Comparison of ENCODE assay signal across 8 mouse cellular contexts in the genomic region with DNA sequence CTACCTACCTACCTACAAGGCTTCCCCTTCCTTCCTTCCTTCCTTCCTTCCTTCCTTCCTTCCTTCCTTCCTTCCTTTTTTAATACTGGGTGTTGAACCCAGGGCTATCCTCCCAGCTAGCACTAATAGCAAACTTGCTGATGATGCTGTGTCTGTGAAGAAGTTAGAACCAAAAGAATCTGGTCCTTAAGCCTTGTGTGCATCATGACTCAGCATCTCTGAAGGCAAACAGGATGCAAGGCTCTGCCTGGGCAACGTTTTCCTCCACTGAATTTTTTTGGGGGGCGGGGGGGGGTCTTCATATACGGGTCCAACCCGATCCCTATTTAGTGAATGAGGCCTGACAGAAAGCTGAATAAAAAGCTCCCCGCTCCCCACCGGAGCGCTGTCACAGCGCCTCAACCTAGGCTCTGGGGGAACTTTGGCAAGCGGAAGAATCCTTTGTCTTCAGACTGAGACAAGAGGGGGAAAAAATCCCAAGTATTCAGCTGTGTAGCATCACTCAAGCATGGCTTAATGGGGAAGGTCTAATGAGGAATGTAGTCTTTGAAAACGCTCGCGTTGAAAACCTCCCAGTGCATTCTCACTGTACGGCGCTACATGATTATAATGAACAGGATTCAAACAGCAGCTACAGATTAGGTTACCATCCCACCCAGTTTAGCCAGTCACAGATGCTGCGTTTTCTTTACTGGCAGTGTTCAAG. TPM values are rescaled to one million over a fixed set of nuclear protein-coding genes. Genes with fewer than 3 reads are reported as not detected.
DNase-seq lines count a peak whose midpoint lies in the region; ATAC-seq and TF ChIP-seq lines count a peak whose summit lies in the region.

No protein-coding gene starts in this region.

- no peaks in the 10 kb centered on the region for H3K36me3 ChIP-seq in kidney, embryonic 16.5 days (ENCODE audit: insufficient read depth, low read length)
- H3K36me3 ChIP-seq in embryonic facial prominence, embryonic 11.5 days (replicated peaks; ENCODE audit: control insufficient read depth, insufficient read depth, low read depth, low read length) = no peaks in the 10 kb centered on the region
- no peaks in the 10 kb centered on the region for H3K36me3 ChIP-seq in intestine, embryonic 15.5 days
- no peaks in the 10 kb centered on the region for H3K36me3 ChIP-seq in neural tube, embryonic 15.5 days

- peak overlapping the region; percentile 32 for H3K4me3 ChIP-seq in kidney, embryonic 16.5 days (ENCODE audit: low read length)
- H3K4me3 ChIP-seq in embryonic facial prominence, embryonic 11.5 days (ENCODE audit: low read depth, low read length) = peak overlapping the region; percentile 17; the same call in 1 of the 2 replicates
- H3K4me3 ChIP-seq in intestine, embryonic 15.5 days (replicated peaks) = no peak overlapping the region; the same call in 1 of the 2 replicates
- peak overlapping the region; percentile 35 for H3K4me3 ChIP-seq in neural tube, embryonic 15.5 days (replicated peaks)
- H3K4me3 ChIP-seq in cerebellum, adult 2 months (replicated peaks; ENCODE audit: insufficient read depth, low read depth, low read length) = no peak overlapping the region
- no peak overlapping the region for H3K4me3 ChIP-seq in lung, adult 2 months (replicated peaks; ENCODE audit: extremely low read depth, low read depth, low read length)

- no peaks in the 10 kb centered on the region for H3K9me3 ChIP-seq in kidney, embryonic 16.5 days (ENCODE audit: low read length)
- H3K9me3 ChIP-seq in embryonic facial prominence, embryonic 11.5 days (replicated peaks; ENCODE audit: control insufficient read depth, low read length) = no peaks in the 10 kb centered on the region
- H3K9me3 ChIP-seq in intestine, embryonic 15.5 days = no peaks in the 10 kb centered on the region
- no peaks in the 10 kb centered on the region for H3K9me3 ChIP-seq in neural tube, embryonic 15.5 days (replicated peaks)

- WGBS in kidney, embryonic 16.5 days = 4% methylated on average over 15 of the region's 15 CpGs
- 1% methylated on average over 15 of the region's 15 CpGs for WGBS in embryonic facial prominence, embryonic 11.5 days
- WGBS in intestine, embryonic 15.5 days = 8% methylated on average over 15 of the region's 15 CpGs
- under 1% methylated on average over 15 of the region's 15 CpGs for WGBS in neural tube, embryonic 15.5 days
- 10% methylated on average over 15 of the region's 15 CpGs for WGBS in cerebellum, adult 2 months
- 10% methylated on average over 15 of the region's 15 CpGs for WGBS in lung, adult 2 months

- peak overlapping the region; percentile 37; the same call in 1 of the 2 replicates for H3K9ac ChIP-seq in kidney, embryonic 16.5 days (replicated peaks; ENCODE audit: low read length)
- H3K9ac ChIP-seq in embryonic facial prominence, embryonic 11.5 days (replicated peaks; ENCODE audit: low read length) = peak overlapping the region; percentile 39
- H3K9ac ChIP-seq in intestine, embryonic 15.5 days = 0 out of 2 replicates have a peak overlapping the region, but pooled peaks have one; percentile 3
- H3K9ac ChIP-seq in neural tube, embryonic 15.5 days (replicated peaks) = peak overlapping the region; percentile 33

- H3K27ac ChIP-seq in kidney, embryonic 16.5 days (ENCODE audit: low read length) = 0 out of 2 replicates have a peak overlapping the region, but pooled peaks have one; percentile 27
- no peak overlapping the region for H3K27ac ChIP-seq in embryonic facial prominence, embryonic 11.5 days (replicated peaks; ENCODE audit: low read depth, low read length)
- H3K27ac ChIP-seq in intestine, embryonic 15.5 days = no peak overlapping the region
- H3K27ac ChIP-seq in neural tube, embryonic 15.5 days (replicated peaks) = peak overlapping the region; percentile 71
- no peak overlapping the region for H3K27ac ChIP-seq in cerebellum, adult 2 months (ENCODE audit: insufficient read depth, low read length)

- ATAC-seq in kidney, embryonic 16.5 days (ENCODE audit: low FRiP score, low TSS enrichment) = peak; percentile 64; the same call in 1 of the 2 replicates
- peak; percentile 74 for ATAC-seq in embryonic facial prominence, embryonic 11.5 days (replicated peaks; ENCODE audit: insufficient number of reproducible peaks, low FRiP score, low TSS enrichment, low read depth)
- peak; percentile 47; the same call in 1 of the 2 replicates for ATAC-seq in intestine, embryonic 15.5 days
- ATAC-seq in neural tube, embryonic 15.5 days (ENCODE audit: low FRiP score) = peak; percentile 71

- H3K27me3 ChIP-seq in kidney, embryonic 16.5 days (ENCODE audit: insufficient read depth, low read length) = no peaks in the 10 kb centered on the region
- no peaks in the 10 kb centered on the region for H3K27me3 ChIP-seq in embryonic facial prominence, embryonic 11.5 days (ENCODE audit: control insufficient read depth, insufficient read depth, low read length)
- H3K27me3 ChIP-seq in intestine, embryonic 15.5 days (replicated peaks) = no peaks in the 10 kb centered on the region
- H3K27me3 ChIP-seq in neural tube, embryonic 15.5 days (replicated peaks) = no peaks in the 10 kb centered on the region
- H3K27me3 ChIP-seq in cerebellum, adult 2 months (ENCODE audit: control insufficient read depth, insufficient read depth, low read length) = no peaks in the 10 kb centered on the region; the same call in 1 of the 2 replicates

- no peak for TF ChIP-seq CTCF in cerebellum, adult 2 months (IDR thresholded peaks at IDR 0.05; ENCODE audit: borderline replicate concordance, insufficient read depth, low read depth, low read length)
- no peak for TF ChIP-seq CTCF in lung, adult 2 months (IDR thresholded peaks at IDR 0.05; ENCODE audit: insufficient read depth, low read length)

- TF ChIP-seq POLR2A in cerebellum, adult 2 months (IDR thresholded peaks at IDR 0.05; ENCODE audit: borderline replicate concordance, insufficient read depth, low read length) = no peak
- TF ChIP-seq POLR2A in lung, adult 2 months (IDR thresholded peaks at IDR 0.05; ENCODE audit: borderline replicate concordance, extremely low read depth, low read depth, low read length) = no peak

- H3K4me1 ChIP-seq in kidney, embryonic 16.5 days (ENCODE audit: insufficient read depth, low read length) = peaks cover 15% of the 10 kb centered on the region
- H3K4me1 ChIP-seq in embryonic facial prominence, embryonic 11.5 days (ENCODE audit: control insufficient read depth, insufficient read depth, low read length) = no peaks in the 10 kb centered on the region
- peaks cover 13% of the 10 kb centered on the region; the same call in 1 of the 2 replicates for H3K4me1 ChIP-seq in intestine, embryonic 15.5 days (replicated peaks)
- peaks cover 18% of the 10 kb centered on the region for H3K4me1 ChIP-seq in neural tube, embryonic 15.5 days
- H3K4me1 ChIP-seq in cerebellum, adult 2 months (ENCODE audit: control insufficient read depth, insufficient read depth, low read length) = no peaks in the 10 kb centered on the region
- peaks cover 3% of the 10 kb centered on the region for H3K4me1 ChIP-seq in lung, adult 2 months (ENCODE audit: control insufficient read depth, insufficient read depth, low read length)

- DNase-seq in kidney, adult 9 months = no peak
- peak; percentile 74 for DNase-seq in embryonic facial prominence, embryonic 11.5 days (ENCODE audit: low spot score)
- DNase-seq in cerebellum, adult 2 months = no peak
- no peak for DNase-seq in lung, adult 2 months
- DNase-seq in cerebellum, postnatal 14 days = no peak

- peak overlapping the region; percentile 56 for H3K4me2 ChIP-seq in kidney, embryonic 16.5 days (replicated peaks; ENCODE audit: low read depth, low read length)
- peak overlapping the region; percentile 46 for H3K4me2 ChIP-seq in embryonic facial prominence, embryonic 11.5 days (ENCODE audit: low read depth, low read length)
- H3K4me2 ChIP-seq in intestine, embryonic 15.5 days (replicated peaks) = peak overlapping the region; percentile 33
- peak overlapping the region; percentile 59 for H3K4me2 ChIP-seq in neural tube, embryonic 15.5 days

RNA-seq across cellular contexts. Expression of a gene that starts 15.0 kb away (rescaled TPM):
- polyA plus RNA-seq in kidney, embryonic 16.5 days (2015; fragmentation: Nextera tagmentation; extraction: Ambion mirVana) = 8.1 and 8.3 TPM in 2 replicates
- polyA plus RNA-seq in embryonic facial prominence, embryonic 11.5 days (2014; fragmentation: Nextera tagmentation; extraction: Ambion mirVana) = 2.2 and 4.5 TPM in 2 replicates
- polyA plus RNA-seq in intestine, embryonic 15.5 days (2015; fragmentation: Nextera tagmentation; extraction: Ambion mirVana) = 8.1 and 10.3 TPM in 2 replicates
- 1.8 and 2.3 TPM in 2 replicates for polyA plus RNA-seq in neural tube, embryonic 15.5 days (2015; fragmentation: Nextera tagmentation; extraction: Ambion mirVana)
- 4.4 and 4.6 TPM in 2 replicates for polyA plus RNA-seq in cerebellum, adult 2 months (2012; rRNA removed)
- polyA plus RNA-seq in lung, adult 2 months (2012; rRNA removed) = 63.6 and 70.0 TPM in 2 replicates

RNA-seq across cellular contexts. Expression of a gene that starts 23.2 kb away (rescaled TPM):
- polyA plus RNA-seq in kidney, embryonic 16.5 days (2015; fragmentation: Nextera tagmentation; extraction: Ambion mirVana) = 1.0 and 1.1 TPM in 2 replicates
- 0.33 and 0.72 TPM in 2 replicates for polyA plus RNA-seq in embryonic facial prominence, embryonic 11.5 days (2014; fragmentation: Nextera tagmentation; extraction: Ambion mirVana)
- 0.91 and 1.1 TPM in 2 replicates for polyA plus RNA-seq in intestine, embryonic 15.5 days (2015; fragmentation: Nextera tagmentation; extraction: Ambion mirVana)
- 0.31 and 0.54 TPM in 2 replicates for polyA plus RNA-seq in neural tube, embryonic 15.5 days (2015; fragmentation: Nextera tagmentation; extraction: Ambion mirVana)
- polyA plus RNA-seq in cerebellum, adult 2 months (2012; rRNA removed) = 0.13 and 0.16 TPM in 2 replicates
- polyA plus RNA-seq in lung, adult 2 months (2012; rRNA removed) = 0.33 and 0.37 TPM in 2 replicates

Comparison
In these comparisons a context has a peak if more than half of its experiments do, and no peak if none do; other contexts are left out.
1. H3K27ac ChIP-seq: peak in kidney, embryonic 16.5 days (single experiment) and neural tube, embryonic 15.5 days (single experiment); none in embryonic facial prominence, embryonic 11.5 days (single experiment), intestine, embryonic 15.5 days (single experiment) and cerebellum, adult 2 months (single experiment).
2. H3K4me3 ChIP-seq: peak in kidney, embryonic 16.5 days (single experiment), embryonic facial prominence, embryonic 11.5 days (single experiment) and neural tube, embryonic 15.5 days (single experiment); none in intestine, embryonic 15.5 days (single experiment), cerebellum, adult 2 months (single experiment) and lung, adult 2 months (single experiment).
3. Peak in every context shown above with its lines, with median percentiles within 50 percentile points of each other: ATAC-seq, H3K4me2 ChIP-seq and H3K9ac ChIP-seq.